Mouse (Mus musculus): ENCODE results near the gene Smarcc1.

- no peak for TF ChIP-seq CTCF (IDR thresholded peaks at IDR 0.05; ENCODE audit: low read depth)
- no peak for TF ChIP-seq EP300 (optimal IDR thresholded peaks at IDR 0.05)
These were observed 741 bp downstream of the Smarcc1 start for GRCm38 (mm10) chr9:110118249-110118648.
